Mouse (Mus musculus) heart, embryonic 16.5 days (tissue): ENCODE data around the gene Usp12. TPM values are rescaled to one million over a fixed set of nuclear protein-coding genes. Genes with fewer than 3 reads are reported as not detected.

Experiments used
- polyA plus RNA-seq: library from polyadenylated mRNA; unstranded; fragments of >200 nt; fragmentation: Nextera tagmentation; extraction: Ambion mirVana; gene quantifications from 2 replicates; pipeline ENCODE4 v1.2.1, GENCODE M21; 2015

Gene Usp12
- polyA plus RNA-seq, 1 experiment from 2014 or later, result 10.1 TPM

Other genes starting within 250 kb of the Usp12 start
- not detected in 2 replicates for gene Gm3415, start 238.9 kb downstream of the Usp12 start, polyA plus RNA-seq
- not detected in 2 replicates for gene Gpr12, start 209.8 kb downstream of the Usp12 start, polyA plus RNA-seq
- gene Rpl21, start 37.9 kb upstream of the Usp12 start, polyA plus RNA-seq, result 279 and 290 TPM in 2 replicates
- gene Rasl11a, start 50.1 kb upstream of the Usp12 start, polyA plus RNA-seq, result 11.7 and 12.1 TPM in 2 replicates
- 83.4 and 86.0 TPM in 2 replicates for gene Gtf3a, start 153.7 kb upstream of the Usp12 start, polyA plus RNA-seq
- 21.8 and 24.9 TPM in 2 replicates for gene Mtif3, start 168.8 kb upstream of the Usp12 start, polyA plus RNA-seq